Mouse (Mus musculus): ENCODE results near the gene Pard3. TPM values are rescaled to one million over a fixed set of nuclear protein-coding genes. Genes with fewer than 3 reads are reported as not detected.

Gene Pard3
- polyA plus RNA-seq, 2 experiments: 39.1 to 43.3 TPM

DNA sequence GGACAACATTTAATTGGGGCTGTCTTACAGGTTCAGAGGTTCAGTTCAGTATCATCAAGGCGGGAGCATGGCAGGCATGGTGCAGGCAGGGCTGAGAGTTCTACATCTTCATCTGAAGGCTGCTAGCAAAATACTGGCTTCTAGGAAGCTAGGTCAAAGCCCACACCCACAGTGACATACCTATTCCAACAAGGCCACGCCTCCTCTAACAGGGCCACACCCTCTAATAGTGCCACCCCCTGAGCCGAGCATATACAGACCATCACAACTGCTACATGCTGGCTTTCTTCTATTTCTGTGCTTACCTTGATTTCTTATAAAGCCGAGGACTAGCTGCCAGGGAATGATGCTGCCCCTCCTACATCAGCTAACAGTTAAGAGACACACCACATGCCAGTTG, 513.0 kb downstream of the Pard3 start:
- TF ChIP-seq POLR2A (IDR thresholded peaks at IDR 0.05; ENCODE audit: borderline replicate concordance, extremely low read depth, insufficient read depth, insufficient read length): no peak
- WGBS: 91% methylated on average over 4 of the region's 4 CpGs
- Histone ChIP-seq H3K4me1 (ENCODE audit: control insufficient read depth, insufficient read depth, low read length) (0 out of 2 replicates have a peak, but pooled peaks cover 3% of the 10 kb centered on the region), H3K9me3 (ENCODE audit: control insufficient read depth, low read length) (no peaks in the 10 kb centered on the region), H3K4me2 (replicated peaks; ENCODE audit: low read depth, low read length, severe bottlenecking) (no peak overlapping the region), H3K27ac (replicated peaks; ENCODE audit: low read depth, low read length) (no peak overlapping the region), H3K27me3 (ENCODE audit: control insufficient read depth, insufficient read depth, low read length) (no peaks in the 10 kb centered on the region), H3K36me3 (ENCODE audit: control insufficient read depth, insufficient read depth, low read length) (no peaks in the 10 kb centered on the region), H3K4me3 (replicated peaks; ENCODE audit: low read length) (no peak overlapping the region), H3K9ac (ENCODE audit: low read depth, low read length, severe bottlenecking) (no peak overlapping the region)
- ATAC-seq (ENCODE audit: low FRiP score, low read depth) (no peak), DNase-seq (ENCODE audit: low spot score) (no peak)

DNA sequence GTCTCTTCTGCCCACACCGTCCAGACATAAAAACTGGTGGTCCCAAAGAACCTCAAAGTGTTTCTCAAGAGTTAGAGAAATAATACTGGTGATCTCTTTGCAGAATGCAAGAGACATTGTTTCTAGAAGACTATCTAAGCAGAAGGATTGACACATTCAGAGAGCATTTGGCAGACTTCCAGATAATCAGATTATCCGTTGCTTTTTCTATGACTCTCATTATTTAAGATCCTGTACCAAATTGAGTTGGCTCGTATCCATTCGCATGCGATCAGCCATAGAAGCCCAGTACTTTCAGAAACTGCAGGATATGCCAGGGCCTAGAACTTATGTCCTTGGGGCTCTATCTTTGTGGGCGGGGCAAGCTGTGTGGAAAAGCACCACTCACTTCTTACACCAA, 514.0 kb downstream of the Pard3 start:
- Histone ChIP-seq H3K27me3 (ENCODE audit: control insufficient read depth, insufficient read depth, low read length) (no peaks in the 10 kb centered on the region), H3K27ac (replicated peaks; ENCODE audit: low read depth, low read length) (no peak overlapping the region), H3K4me3 (replicated peaks; ENCODE audit: low read length) (no peak overlapping the region), H3K9ac (ENCODE audit: low read depth, low read length, severe bottlenecking) (no peak overlapping the region), H3K4me1 (ENCODE audit: control insufficient read depth, insufficient read depth, low read length) (no peaks in the 10 kb centered on the region), H3K4me2 (replicated peaks; ENCODE audit: low read depth, low read length, severe bottlenecking) (no peak overlapping the region), H3K36me3 (ENCODE audit: control insufficient read depth, insufficient read depth, low read length) (no peaks in the 10 kb centered on the region), H3K9me3 (ENCODE audit: control insufficient read depth, low read length) (no peaks in the 10 kb centered on the region)
- 86% methylated on average over 6 of the region's 6 CpGs for whole genome bisulfite sequencing
- DNase-seq (ENCODE audit: low spot score) (no peak), ATAC-seq (ENCODE audit: low FRiP score, low read depth) (no peak)
- no peak for TF ChIP-seq POLR2A (IDR thresholded peaks at IDR 0.05; ENCODE audit: borderline replicate concordance, extremely low read depth, insufficient read depth, insufficient read length)

DNA sequence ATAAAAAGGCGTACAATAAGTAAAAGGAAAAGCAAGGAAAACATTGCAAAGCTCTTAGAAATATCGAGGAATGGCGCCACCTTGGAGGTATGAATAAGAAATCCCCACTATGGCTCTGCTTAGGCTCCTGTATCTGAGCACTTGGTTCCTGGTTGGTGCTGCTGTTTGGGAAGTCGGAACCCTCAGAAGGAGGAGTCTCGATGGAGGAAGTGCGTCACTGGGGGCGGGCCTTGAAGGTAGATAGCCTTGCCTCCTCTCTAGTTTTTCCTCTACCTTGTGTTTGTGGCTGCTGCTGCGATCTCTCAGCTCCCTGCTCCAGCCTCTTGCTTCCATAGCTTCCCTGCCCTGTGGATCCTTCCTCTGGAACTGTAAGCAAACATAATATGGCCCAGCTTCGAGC, 515.7 kb downstream of the Pard3 start:
- 83% methylated on average over 9 of the region's 9 CpGs for WGBS
- no peak overlapping the region for H3K27ac ChIP-seq (replicated peaks; ENCODE audit: low read depth, low read length)
- ATAC-seq (ENCODE audit: low FRiP score, low read depth): no peak

DNA sequence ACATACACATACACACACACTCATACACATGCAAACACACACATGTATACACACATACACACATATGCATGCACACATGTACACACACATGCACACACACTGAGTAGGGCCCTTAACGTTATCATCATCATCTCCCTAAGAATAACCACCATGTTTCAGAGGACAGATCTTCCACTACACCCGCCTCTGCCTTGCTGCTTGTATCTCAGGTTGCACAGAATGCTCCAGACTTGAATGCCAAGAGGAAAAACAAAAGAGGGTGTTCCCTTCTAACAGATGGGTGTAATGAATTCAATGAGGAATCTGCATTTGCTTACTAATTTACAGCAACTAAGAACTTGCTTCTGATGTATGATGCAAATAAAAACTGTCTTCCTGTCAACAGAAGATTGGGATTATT, 519.7 kb downstream of the Pard3 start:
- Histone ChIP-seq H3K27me3 (ENCODE audit: control insufficient read depth, insufficient read depth, low read length) (no peaks in the 10 kb centered on the region), H3K4me2 (replicated peaks; ENCODE audit: low read depth, low read length, severe bottlenecking) (no peak overlapping the region), H3K4me1 (ENCODE audit: control insufficient read depth, insufficient read depth, low read length) (peaks cover 9% of the 10 kb centered on the region), H3K27ac (replicated peaks; ENCODE audit: low read depth, low read length) (no peak overlapping the region), H3K4me3 (replicated peaks; ENCODE audit: low read length) (no peak overlapping the region), H3K9me3 (ENCODE audit: control insufficient read depth, low read length) (no peaks in the 10 kb centered on the region), H3K36me3 (ENCODE audit: control insufficient read depth, insufficient read depth, low read length) (no peaks in the 10 kb centered on the region), H3K9ac (ENCODE audit: low read depth, low read length, severe bottlenecking) (no peak overlapping the region)
- ATAC-seq (ENCODE audit: low FRiP score, low read depth) (no peak), DNase-seq (ENCODE audit: low spot score) (no peak)
- 93% methylated on average over 2 of the region's 2 CpGs for WGBS
- TF ChIP-seq POLR2A (IDR thresholded peaks at IDR 0.05; ENCODE audit: borderline replicate concordance, extremely low read depth, insufficient read depth, insufficient read length): no peak

More for the DNA sequence above, 515.7 kb downstream of the Pard3 start:
- no peak for TF ChIP-seq POLR2A (IDR thresholded peaks at IDR 0.05; ENCODE audit: borderline replicate concordance, extremely low read depth, insufficient read depth, insufficient read length)
- H3K27me3 ChIP-seq (ENCODE audit: control insufficient read depth, insufficient read depth, low read length): no peaks in the 10 kb centered on the region
- H3K4me1 ChIP-seq (ENCODE audit: control insufficient read depth, insufficient read depth, low read length): peaks cover 2% of the 10 kb centered on the region; the same call in 1 of the 2 replicates
- no peaks in the 10 kb centered on the region for H3K36me3 ChIP-seq (ENCODE audit: control insufficient read depth, insufficient read depth, low read length)
- H3K9ac ChIP-seq (ENCODE audit: low read depth, low read length, severe bottlenecking): no peak overlapping the region
- no peak overlapping the region for H3K4me3 ChIP-seq (replicated peaks; ENCODE audit: low read length)
- no peak overlapping the region for H3K4me2 ChIP-seq (replicated peaks; ENCODE audit: low read depth, low read length, severe bottlenecking)
- no peak for DNase-seq (ENCODE audit: low spot score)
- H3K9me3 ChIP-seq (ENCODE audit: control insufficient read depth, low read length): no peaks in the 10 kb centered on the region

DNA sequence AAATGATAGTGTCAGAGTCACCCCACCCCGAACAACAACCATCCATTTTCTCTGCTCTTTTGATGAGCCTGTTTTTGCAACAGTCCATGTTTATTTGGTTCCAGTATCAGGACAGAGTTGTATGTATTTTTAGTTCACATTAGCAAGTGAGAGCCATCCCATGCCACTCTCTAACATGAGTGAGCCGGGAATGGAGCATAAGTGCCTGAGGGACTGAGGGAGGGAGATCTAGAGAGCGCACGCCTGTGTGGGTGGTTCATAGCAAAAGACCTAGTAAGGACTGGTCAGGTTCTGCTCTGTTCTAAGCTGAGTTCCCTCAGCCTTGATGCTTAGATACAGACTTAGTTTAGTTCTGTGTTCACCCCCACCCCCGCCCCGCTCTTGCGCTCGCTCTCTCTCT, 521.9 kb downstream of the Pard3 start:
- 82% methylated on average over 8 of the region's 8 CpGs for WGBS
- ATAC-seq (ENCODE audit: low FRiP score, low read depth) (no peak), DNase-seq (ENCODE audit: low spot score) (no peak)

DNA sequence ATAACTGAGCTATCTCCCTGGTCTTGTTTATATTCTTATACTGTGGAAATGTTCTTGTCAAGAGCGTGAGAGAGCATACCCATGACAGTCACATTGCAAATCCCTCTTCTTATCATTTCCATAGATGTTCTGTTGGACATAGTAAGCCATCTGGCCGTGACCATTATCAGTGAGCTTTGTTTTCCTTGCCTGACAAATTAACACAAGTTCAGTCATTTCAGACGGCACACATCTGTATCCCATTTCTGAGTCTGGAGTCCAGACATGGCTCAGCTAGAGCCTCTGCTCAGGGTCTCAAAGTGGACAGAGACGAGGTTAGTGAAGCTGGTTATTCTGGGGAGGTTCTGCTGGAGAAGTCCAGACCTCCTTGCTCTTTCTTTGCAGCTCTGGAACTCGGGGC, 523.0 kb downstream of the Pard3 start:
- DNase-seq (ENCODE audit: low spot score) (no peak), ATAC-seq (ENCODE audit: low FRiP score, low read depth) (no peak)
- Histone ChIP-seq H3K9me3 (ENCODE audit: control insufficient read depth, low read length) (no peaks in the 10 kb centered on the region), H3K4me1 (ENCODE audit: control insufficient read depth, insufficient read depth, low read length) (peaks cover 9% of the 10 kb centered on the region), H3K36me3 (ENCODE audit: control insufficient read depth, insufficient read depth, low read length) (no peaks in the 10 kb centered on the region), H3K27ac (replicated peaks; ENCODE audit: low read depth, low read length) (no peak overlapping the region), H3K27me3 (ENCODE audit: control insufficient read depth, insufficient read depth, low read length) (no peaks in the 10 kb centered on the region), H3K9ac (ENCODE audit: low read depth, low read length, severe bottlenecking) (no peak overlapping the region), H3K4me3 (replicated peaks; ENCODE audit: low read length) (no peak overlapping the region), H3K4me2 (replicated peaks; ENCODE audit: low read depth, low read length, severe bottlenecking) (no peak overlapping the region)
- TF ChIP-seq POLR2A (IDR thresholded peaks at IDR 0.05; ENCODE audit: borderline replicate concordance, extremely low read depth, insufficient read depth, insufficient read length): no peak
- WGBS: 32% methylated on average over 5 of the region's 5 CpGs

More for the DNA sequence above, 521.9 kb downstream of the Pard3 start:
- Histone ChIP-seq H3K27me3 (ENCODE audit: control insufficient read depth, insufficient read depth, low read length) (no peaks in the 10 kb centered on the region), H3K9me3 (ENCODE audit: control insufficient read depth, low read length) (no peaks in the 10 kb centered on the region), H3K36me3 (ENCODE audit: control insufficient read depth, insufficient read depth, low read length) (no peaks in the 10 kb centered on the region), H3K27ac (replicated peaks; ENCODE audit: low read depth, low read length) (no peak overlapping the region), H3K4me3 (replicated peaks; ENCODE audit: low read length) (no peak overlapping the region), H3K4me1 (ENCODE audit: control insufficient read depth, insufficient read depth, low read length) (peaks cover 9% of the 10 kb centered on the region), H3K9ac (ENCODE audit: low read depth, low read length, severe bottlenecking) (no peak overlapping the region), H3K4me2 (replicated peaks; ENCODE audit: low read depth, low read length, severe bottlenecking) (no peak overlapping the region)
- TF ChIP-seq POLR2A (IDR thresholded peaks at IDR 0.05; ENCODE audit: borderline replicate concordance, extremely low read depth, insufficient read depth, insufficient read length): no peak
